Mouse (Mus musculus) frontal cortex, postnatal 36 days (tissue): Measurements from ENCODE around the gene Rnf220.

Experiments
- DNase-seq, 2 experiments: peaks; one replicate each; pipeline ENCODE4 v3.0.0; 2022; ENCODE audit warnings: low spot score in 2 of 2

Rnf220 gene

DNA sequence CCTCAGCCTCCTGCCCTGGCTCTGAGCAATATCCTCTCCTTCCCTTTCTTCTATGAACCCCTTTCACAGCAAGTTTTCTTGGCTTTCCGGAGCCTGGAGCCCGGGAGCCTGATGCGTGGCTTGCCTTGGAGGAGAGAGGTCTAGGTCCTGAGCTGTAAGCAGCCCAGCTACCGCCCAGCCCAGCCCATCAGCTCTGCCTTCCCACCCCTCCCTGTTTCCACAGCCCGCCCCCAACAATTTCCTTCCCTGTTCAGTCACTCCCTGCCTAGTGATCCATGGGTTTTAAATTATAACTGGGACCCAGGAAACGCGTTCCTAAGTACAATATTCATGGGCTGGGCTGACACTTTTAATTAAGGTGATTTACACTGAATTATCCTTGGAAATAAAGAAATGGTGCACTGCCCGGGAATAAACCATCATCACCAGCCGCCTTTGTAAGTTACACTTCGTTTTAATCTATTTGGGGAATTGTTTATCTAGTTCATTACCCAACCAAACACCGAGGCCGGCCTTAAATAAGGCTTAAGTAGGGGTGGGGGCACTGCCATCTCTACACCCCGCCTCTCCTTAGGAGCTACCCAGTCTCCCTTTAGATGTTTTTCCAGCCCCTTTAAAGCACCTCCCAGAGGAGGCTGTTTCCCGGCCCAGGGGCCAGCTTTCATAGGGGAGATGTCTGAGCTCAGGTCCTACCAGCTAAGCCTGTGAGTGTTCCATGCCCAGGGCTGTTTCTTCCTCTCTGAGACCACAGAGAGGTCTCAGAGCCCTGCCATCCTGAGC lies 194.6 kb downstream of the Rnf220 start:
- no peak for DNase-seq

DNA sequence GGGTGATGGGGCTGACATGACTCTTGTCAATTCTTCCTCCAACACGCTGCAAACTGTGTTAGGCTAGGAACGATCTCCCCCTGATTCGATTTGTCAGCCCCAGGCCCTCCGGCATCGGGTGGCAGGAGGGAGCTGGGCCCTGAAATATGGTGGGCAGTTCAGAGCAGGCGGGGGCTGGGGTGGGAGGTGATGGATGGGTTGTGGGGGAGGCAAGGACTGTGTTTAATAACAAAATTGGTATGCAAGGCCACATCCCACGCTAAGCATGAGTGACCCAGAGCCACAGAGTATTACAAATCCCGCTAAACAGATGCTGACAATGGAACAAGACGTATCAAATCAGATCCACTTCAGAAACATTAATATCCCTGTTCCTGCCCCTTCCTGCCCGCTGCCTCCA lies 196.9 kb downstream of the Rnf220 start:
- DNase-seq = no peak

DNA sequence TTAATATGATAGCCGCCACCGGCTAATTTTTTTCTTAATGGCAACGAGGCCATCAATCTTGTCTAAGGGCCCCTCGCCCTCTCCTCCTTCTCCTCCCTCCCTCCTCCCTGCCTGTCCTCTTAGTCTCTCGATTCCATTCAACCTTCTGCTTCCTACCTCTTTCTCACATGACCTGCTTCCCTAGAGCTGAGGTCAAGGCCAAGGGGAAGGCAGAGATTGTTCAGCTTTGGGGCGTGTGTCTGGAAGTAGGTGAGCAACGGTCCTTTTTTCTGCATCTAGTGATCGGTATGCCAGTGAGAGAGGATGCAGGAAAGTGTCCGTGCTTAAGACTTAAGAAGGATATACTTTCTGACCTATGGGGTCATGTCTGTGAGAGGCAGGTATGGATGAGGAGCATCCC lies 199.0 kb downstream of the Rnf220 start:
- DNase-seq = no peak

DNA sequence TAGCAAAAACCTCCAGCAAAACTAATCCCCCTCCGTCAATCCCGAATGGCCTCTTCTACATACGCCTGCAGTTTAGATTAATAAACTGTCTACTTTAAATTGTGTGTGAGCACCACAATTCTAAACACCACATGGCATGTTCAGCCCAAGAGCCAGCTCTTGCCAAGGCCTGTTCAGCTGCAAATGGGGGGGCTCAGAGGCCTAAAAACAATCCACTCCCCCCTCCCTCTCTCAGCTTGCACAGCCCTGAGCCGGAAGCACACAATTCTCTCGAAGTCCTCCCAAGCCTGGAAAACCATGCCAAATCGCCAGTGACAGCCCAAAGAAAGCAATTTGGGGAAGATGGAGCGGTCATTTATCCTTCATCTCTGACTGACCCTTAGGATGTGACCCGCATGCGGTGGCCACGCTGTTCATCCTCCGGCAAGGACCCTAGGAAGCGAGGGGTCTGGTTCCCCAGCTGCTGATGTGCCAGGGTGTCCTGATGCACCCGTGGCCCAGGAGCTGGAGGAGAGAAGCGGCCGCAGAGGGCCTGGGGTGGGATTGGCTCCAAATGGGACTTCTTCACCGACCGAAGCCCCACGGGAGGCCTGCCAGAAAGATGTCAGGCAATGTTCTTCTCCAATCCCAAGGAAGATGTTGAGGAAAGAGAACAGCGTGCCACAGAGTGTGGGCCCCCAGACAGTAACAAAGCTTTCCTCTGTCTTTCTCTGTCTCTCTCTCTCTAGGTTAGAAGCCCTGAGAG lies 199.8 kb downstream of the Rnf220 start:
- DNase-seq = no peak

DNA sequence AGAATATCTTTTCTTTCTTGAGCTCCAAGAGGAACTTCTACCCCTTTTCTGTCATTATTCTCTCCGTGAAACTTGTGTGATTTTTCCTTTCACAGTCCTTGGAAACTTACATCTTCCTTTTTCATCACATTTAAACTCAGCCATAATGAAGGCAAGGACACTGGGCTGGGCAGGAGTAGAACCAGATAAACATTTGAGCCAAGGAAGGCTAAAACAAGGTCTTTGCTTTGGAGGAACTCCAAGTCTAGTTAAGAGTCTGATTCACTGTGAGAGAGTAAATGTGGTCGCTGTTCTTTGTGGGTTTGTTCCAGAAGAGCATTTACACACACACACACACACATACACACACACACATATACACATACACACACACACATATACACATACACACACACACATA lies 205.2 kb downstream of the Rnf220 start:
- DNase-seq = no peak

DNA sequence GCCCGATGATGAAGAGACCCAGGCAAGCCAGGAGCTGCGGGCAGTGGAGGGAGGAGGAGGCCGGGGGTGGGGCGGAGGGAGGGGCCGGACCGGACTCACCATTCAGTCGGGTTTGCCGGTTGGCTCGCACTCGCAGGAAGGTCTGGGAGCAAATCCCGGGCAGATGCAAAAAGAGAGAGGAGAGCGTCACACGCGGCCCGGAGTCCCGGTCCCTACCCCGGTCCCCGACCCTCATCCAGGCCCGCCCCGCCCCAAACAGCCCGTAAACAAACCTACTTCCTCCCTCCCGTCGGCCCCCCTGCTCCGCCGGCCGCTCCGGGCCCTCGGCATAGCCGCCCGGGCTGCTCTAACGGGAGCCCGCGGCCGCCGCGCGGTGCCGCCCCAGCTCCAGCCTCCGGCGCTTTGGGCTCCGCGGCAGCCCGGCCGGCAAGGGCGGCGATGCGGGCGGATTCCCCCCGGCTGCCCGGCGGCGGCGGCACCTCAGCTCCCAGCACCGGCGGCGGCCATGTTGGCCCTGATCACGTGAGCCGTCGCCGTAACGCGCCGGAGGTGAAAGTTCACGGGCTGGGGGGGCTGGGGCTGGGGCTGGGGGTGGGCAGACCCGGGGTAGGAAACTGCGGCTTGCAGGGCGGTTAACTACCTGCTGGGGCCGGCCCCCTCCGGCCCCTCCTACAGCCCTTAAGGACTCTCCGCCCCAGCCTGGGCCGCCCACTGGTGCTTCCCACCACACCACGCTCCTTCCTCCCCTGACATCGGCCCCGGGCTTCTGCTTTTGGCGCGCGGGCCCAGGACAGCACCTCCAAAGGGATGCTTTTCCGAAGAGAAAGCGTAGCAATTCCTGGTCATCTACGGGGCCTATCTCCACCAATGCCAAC lies 207.7 kb downstream of the Rnf220 start:
- DNase-seq = peak; percentile 56 to 57

DNA sequence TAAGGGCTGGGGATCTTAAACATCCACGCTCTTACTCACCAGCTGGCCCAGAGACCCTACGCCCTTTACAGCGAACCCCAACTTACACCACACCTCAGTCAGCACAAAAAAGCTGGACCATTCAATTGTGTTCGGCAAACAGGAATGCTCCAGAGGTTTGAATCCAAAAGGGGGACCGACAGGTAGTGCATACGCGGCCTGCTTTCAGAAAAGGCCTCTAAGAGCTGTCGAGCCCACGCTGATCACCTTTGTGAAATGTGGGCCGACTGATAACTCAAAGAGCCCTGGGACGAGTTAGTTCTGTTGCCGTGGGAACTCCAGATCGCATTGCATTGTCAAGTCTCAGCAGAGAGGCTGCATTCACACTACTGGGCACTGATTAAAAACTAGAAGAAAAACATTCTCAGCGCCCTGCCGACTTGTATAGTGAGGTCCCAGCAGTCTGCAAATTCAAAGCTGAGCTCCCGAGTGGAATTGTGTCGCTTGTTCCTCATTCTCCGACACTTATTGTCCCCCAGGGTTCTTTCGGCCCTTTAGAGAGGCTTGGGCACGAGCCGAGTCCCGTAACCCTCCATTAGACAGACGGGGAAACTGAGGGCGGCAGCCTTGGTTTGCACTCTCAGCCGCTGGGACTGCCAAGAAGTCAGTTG lies 208.4 kb downstream of the Rnf220 start:
- no peak for DNase-seq

DNA sequence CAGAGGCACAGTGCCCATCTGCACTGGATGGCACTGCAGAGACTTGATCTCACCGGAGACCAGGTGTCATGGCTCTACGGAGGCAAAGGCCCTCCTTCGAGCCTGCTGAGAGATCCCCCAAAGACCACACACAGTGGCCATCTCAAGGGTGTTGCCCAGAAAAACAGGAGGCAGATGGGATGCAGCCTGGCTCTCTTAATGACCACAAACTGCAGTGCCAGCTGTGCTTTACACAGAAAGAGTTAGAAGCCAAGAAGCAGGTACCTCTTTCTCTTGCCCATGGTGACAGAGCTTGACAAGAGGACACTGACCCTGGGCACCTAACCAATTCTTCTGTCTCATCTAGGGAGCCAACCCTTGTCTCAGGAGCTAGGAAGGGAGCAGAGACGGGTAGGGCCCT lies 212.5 kb downstream of the Rnf220 start:
- no peak for DNase-seq

DNA sequence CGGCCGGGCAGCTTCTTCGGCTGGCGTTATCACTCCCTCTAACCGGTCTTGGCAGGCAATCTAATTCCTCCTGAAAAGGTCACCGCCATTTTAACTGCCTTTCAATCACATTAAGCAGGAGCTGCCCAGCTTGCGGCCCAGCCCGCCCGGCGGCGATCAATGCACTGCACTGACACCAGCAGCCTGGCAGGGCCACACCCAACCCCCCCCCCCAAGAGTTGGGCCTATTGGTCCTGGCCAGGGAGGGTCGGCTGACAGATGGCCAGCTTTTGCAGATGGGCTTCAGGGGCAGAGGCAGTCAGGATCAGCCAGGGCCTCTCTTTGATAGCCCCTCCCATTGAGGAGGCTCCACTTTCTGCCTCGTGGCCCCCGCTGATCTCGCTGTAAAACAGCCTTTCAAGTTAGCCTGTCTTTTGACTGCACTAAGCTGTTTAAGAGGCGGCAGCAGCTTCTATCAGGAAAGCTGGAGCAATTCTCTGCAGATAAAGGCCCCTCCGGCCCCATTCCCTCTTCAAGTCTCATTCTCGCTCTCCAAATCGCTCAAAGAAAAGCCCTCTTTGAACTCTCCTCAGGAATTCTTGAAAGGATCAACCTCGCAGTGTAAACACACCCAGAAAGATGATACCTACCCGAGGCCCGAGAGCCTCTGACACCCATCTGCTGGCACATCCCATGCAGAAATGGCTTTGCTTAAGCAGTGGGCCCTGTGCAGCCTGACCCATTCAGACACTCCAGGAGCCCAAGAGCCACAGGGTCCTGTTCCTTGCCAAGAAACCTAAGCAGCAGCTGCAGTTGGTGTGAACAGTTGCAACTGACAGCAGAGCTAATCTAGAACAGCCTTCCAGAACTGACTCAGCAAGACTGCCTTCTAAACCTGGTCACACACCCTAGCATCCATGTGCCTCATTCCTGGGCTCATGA lies 213.3 kb downstream of the Rnf220 start:
- no peak for DNase-seq

DNA sequence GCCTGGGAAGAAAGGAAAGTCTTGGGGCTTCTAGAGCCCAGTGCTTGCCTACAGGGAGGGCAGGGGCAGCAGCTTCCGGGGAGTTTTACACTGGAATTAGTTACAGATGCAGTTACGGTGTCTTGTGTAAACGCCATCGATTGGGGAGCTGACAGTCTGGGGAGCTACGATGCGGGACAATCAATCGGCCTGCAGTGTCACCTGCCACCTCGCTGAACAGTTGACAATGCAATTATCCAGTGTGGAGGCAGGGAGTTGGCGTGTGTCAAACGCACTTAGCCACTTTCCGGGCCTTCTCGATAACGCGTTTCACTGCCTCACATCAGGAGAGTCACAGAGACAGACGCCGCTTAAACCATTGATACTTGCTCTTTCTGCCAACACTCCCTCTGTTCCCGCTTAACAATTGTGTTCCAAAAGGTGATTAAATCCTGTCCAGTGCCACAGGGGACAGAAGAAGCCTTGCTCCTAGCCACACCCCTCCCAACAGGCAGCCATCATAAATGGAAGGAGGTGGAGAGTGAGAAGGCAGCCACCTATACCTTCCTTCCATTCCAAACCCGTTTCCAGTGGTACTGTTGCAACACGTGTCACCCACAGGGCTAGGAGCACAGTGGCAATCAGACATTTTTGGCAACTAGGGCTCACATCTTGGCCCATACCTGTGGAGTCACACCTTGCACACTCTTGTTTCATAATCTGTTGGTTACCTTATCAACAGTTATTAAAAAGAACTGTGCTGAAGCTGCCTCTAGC lies 215.6 kb downstream of the Rnf220 start:
- DNase-seq = no peak

DNA sequence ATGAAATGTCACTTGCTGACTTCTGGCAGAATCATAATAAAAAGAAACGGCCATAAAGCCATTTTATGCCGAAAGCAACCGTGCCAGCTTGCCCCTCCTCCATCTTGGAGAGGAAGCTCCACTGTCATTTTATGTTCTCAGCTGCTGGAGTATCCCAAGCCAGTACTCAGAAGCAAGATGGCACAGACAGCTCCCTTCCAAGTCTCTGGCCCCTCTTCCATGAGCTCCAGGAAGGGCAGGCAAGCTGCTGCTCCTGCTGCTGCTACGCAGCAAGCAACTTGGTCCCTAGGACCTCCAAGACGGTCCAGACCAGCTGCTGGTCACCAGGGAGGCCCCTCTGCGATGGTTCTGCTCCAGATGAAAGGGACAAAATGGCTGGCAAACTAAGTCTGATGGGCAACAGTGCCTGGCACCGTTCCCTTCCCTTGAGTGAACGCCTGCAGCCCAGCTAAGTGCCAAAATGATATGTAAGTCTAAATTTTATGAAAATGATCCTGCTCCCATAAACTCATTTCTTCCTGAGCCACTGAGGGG lies 216.4 kb downstream of the Rnf220 start:
- DNase-seq = no peak

DNA sequence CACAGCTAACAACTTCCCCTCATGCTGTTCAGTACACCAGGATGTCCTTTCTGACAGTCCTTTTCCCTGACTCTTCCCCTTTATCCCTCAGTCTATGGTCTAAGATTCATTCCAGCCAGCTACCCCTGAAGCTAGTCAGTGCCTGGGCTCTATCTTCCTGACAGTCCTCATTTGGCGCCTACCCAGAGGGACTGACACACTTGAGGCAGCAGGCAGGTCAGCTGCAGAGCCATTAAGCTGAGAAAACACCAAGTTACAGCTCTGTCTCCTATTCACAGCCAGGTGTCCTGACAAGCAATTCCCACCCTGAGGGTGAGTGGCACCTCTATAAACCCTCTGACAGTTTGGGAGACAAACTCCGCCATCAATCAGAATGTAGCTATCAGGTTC lies 217.6 kb downstream of the Rnf220 start:
- no peak for DNase-seq

DNA sequence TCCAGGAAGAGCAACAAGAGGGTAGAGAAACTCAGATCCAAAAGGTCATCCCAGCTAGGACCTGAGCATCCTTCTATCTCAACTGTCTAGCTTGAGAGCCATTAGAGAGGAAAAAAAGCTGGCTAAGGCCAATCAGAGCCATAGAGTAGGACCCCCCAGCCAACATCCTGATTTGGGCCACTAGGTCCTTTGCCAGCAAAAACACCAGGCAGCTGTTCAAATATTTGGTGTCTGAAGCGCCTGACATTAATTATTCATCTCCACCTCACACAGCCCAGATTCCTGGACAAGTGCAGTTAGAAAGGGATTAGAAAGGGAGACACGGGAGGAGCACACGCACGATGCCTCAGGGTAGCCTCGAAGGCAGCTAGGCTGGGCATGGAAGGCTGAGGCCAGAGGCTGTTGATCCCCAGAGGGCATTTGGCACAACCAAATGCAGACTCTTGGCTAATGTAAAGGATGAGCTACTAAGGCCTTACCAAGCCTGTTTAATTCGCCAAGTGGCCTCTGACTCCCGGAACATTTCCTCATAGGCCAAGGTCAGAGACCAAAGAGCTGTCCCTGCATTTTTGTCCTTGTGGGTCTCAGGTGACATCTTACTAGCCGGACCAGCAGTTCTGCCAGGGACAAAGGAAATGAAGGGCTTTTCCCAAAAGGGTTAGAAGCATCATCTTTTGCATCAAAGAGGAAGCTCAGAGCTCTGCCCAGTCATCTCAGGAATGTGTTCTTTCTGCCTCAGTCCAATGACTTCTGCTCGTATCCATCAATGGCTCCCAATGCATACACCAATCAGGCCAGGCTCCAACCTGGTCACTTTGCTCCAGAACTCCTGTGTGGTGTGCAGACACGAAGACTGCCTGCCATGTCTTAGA lies 218.2 kb downstream of the Rnf220 start:
- no peak for DNase-seq

DNA sequence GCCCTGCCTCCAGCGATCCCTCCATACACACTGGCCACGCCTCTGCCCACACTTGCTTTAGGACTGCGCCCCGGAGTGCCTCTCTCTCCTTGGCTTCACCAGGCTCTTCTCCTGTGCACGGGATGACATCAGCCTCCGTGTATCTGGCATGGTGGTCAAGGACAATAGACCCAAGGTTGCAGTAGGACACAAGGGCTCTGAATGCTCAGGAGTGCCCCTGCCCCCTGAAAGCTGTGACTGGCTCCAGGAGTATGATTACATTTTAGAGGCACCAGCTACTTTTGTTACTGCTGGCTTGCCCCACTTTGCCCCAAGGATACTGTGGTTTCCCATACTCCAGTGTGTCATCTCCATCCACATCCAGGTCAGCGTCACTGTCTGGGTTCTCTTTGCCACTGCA lies 219.2 kb downstream of the Rnf220 start:
- DNase-seq = no peak

DNA sequence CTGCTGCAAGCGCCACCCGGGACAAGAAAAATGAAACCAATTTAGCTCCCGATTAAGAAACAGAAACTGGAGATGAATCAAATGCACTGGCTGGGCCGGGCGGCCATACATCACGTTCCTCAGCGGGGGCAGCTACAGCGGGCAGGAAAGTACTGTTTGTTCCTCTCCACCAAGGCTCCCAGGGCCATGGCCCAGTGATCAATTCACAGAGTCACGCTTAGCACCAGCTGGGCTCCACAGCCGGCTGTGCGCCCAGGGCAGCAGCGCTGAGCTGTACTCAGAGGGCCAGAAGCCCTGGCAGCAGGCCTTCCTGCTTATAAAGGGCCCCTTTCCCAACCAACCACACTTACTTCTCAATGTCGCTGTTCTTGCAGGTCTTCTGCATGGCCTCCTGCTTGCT lies 219.8 kb downstream of the Rnf220 start:
- DNase-seq = no peak

DNA sequence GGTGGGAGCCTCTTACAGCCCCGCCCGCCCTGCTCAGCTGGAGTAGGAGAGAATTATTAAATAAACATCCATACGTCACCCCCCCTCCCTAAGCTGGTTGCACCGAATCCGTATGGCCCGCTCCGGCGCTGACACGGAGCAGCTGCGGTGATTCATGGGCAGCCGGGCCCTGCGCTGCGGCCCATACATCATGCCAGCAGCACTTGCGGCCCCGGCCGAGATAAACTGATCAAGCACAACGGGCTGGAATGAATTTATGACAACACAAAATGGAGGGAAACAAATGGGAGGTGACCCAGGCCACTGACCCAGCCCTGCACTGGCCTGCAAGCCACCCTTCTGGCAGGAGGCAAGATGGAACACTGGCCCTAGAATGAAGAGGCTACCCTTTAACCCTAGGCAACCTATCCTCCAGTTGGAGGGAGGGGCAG lies 220.6 kb downstream of the Rnf220 start:
- no peak for DNase-seq

DNA sequence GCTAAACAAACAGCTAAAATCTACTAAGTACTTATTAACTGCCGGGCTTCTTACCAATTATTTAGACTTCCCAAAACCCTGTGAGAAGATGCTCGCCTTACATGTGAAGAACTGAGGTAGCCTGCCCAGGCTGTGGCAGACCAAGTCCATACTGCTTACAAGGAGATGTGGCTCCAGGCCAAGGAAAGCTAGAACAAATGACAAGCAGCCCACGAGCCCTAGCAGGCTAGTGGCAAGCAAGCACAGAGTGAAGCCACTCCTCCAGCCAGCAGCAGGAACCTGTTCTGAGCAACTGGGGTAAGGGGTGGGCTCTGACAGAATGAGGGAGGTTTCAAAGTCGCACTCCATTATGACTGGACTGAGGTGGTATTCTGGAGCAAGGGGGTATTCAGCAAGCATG lies 222.1 kb downstream of the Rnf220 start:
- DNase-seq = no peak

DNA sequence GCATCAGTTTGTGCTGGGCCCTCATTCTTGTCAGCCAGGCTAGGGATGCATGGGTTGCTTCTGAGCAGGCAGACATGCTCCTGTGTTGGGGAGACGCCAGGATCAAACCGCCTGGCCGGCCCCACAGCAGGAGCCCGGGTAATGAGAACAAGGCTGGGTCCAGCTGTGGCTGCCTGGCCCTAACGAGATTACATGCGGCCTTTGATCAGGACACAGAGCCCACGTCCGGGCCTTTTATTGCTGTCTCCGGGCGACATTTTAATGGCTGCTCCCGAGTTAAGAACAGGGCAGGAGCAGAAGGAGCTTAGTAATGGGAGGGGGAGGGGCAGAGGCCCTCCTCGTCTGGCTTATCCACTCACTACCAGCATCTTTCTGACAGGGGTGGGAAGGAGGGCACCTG lies 224.4 kb downstream of the Rnf220 start:
- DNase-seq = no peak

DNA sequence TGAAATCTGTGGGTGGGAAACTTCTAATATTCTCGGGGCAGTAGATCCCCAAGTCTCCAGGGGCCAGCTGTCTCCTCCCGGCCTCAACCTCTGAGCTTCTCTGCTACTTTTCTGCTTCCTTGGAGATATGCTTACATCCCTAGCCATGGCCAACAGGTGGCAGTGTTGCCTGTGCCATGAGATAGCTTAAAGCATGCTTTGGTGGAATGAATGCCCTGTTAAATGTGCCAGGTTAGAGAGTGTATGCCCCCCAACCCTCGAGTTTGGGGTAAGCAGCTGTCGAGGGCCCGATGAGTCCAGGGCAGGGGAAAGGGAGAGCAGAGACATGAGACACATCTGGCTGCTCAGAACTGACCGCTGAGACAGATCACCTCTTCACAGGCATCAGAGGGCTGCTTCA lies 226.6 kb downstream of the Rnf220 start:
- peak; percentile 70 to 81 for DNase-seq
